In the genomic region with DNA sequence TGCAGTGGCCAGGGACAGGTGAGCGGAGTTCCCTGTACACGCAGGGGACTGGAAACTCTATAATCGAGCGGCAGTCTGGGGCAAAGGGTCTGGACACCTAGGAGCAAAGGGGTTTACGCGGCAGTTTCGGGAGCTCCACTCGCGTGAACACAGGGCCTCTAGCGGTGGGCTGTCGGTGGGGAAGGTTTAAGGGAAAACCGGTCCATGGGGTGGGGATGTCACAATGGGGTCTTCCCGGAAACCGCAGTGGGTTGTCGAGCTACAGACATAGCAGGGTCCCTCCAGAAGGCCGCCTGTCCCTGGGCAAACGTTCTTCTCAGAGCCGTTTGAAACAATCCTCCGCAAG, we compare ENCODE assay signal across 8 mouse cellular contexts.
A peak's percentile ranks its signal among the peaks of the same experiment; 100 is the strongest.
DNase-seq lines count a peak whose midpoint lies in the region; ATAC-seq and TF ChIP-seq lines count a peak whose summit lies in the region.

No protein-coding gene starts in this region.

- peak; percentile 4 for DNase-seq in gastrocnemius, postnatal 10 days
- no peak for DNase-seq in gastrocnemius, adult 18-20 months (ENCODE audit: low spot score)
- DNase-seq in testis, postnatal 10 days (ENCODE audit: low spot score) = no peak
- no peak for DNase-seq in adrenal gland, postnatal 36 days
- no peak for DNase-seq in ovary, postnatal 36 days (ENCODE audit: low spot score)

- TF ChIP-seq CTCF in testis, adult 2 months (IDR thresholded peaks at IDR 0.05; ENCODE audit: control insufficient read depth, insufficient read depth, insufficient replicate concordance, low read depth, low read length) = no peak

- ATAC-seq in hindbrain, embryonic 15.5 days (ENCODE audit: low FRiP score, low read depth) = peak; percentile 61
- peak; percentile 62 for ATAC-seq in midbrain, embryonic 13.5 days

- WGBS in hindbrain, embryonic 15.5 days = under 1% methylated on average over 19 of the region's 19 CpGs
- WGBS in midbrain, embryonic 13.5 days = under 1% methylated on average over 19 of the region's 19 CpGs

- peak overlapping the region; percentile 97 for H3K9ac ChIP-seq in hindbrain, embryonic 15.5 days
- peak overlapping the region; percentile 97 for H3K9ac ChIP-seq in midbrain, embryonic 13.5 days (replicated peaks)

- peak overlapping the region; percentile 100 for H3K4me3 ChIP-seq in testis, adult 2 months (ENCODE audit: control insufficient read depth, low read depth, low read length)
- peak overlapping the region; percentile 91 for H3K4me3 ChIP-seq in hindbrain, embryonic 15.5 days
- peak overlapping the region; percentile 96 for H3K4me3 ChIP-seq in midbrain, embryonic 13.5 days (replicated peaks)

- peak overlapping the region; percentile 66 for H3K4me2 ChIP-seq in hindbrain, embryonic 15.5 days
- H3K4me2 ChIP-seq in midbrain, embryonic 13.5 days (replicated peaks) = peak overlapping the region; percentile 69

- H3K27me3 ChIP-seq in testis, adult 2 months (ENCODE audit: control insufficient read depth, insufficient read depth, low read length) = no peaks in the 10 kb centered on the region
- no peaks in the 10 kb centered on the region for H3K27me3 ChIP-seq in hindbrain, embryonic 15.5 days
- no peaks in the 10 kb centered on the region for H3K27me3 ChIP-seq in midbrain, embryonic 13.5 days

- H3K4me1 ChIP-seq in testis, adult 2 months (ENCODE audit: control insufficient read depth, insufficient read depth, low read length) = peaks cover 3% of the 10 kb centered on the region
- peaks cover 37% of the 10 kb centered on the region for H3K4me1 ChIP-seq in hindbrain, embryonic 15.5 days (replicated peaks)
- peaks cover 32% of the 10 kb centered on the region for H3K4me1 ChIP-seq in midbrain, embryonic 13.5 days (replicated peaks)

- H3K9me3 ChIP-seq in hindbrain, embryonic 15.5 days = no peaks in the 10 kb centered on the region
- no peaks in the 10 kb centered on the region for H3K9me3 ChIP-seq in midbrain, embryonic 13.5 days

- H3K36me3 ChIP-seq in testis, adult 2 months (ENCODE audit: control insufficient read depth, insufficient read depth, low read length) = no peaks in the 10 kb centered on the region
- H3K36me3 ChIP-seq in hindbrain, embryonic 15.5 days = no peaks in the 10 kb centered on the region
- peaks cover 19% of the 10 kb centered on the region for H3K36me3 ChIP-seq in midbrain, embryonic 13.5 days

- H3K27ac ChIP-seq in testis, adult 2 months (ENCODE audit: control insufficient read depth, insufficient read depth, low read depth, low read length) = peak overlapping the region; percentile 99
- peak overlapping the region; percentile 99 for H3K27ac ChIP-seq in hindbrain, embryonic 15.5 days (replicated peaks)
- H3K27ac ChIP-seq in midbrain, embryonic 13.5 days = peak overlapping the region; percentile 99

- no peak; the same call in 1 of the 2 replicates for TF ChIP-seq POLR2A in testis, adult 2 months (IDR thresholded peaks at IDR 0.05; ENCODE audit: control insufficient read depth, low read depth, low read length)
